ENCODE assay signal across 10 mouse cellular contexts in the genomic region with DNA sequence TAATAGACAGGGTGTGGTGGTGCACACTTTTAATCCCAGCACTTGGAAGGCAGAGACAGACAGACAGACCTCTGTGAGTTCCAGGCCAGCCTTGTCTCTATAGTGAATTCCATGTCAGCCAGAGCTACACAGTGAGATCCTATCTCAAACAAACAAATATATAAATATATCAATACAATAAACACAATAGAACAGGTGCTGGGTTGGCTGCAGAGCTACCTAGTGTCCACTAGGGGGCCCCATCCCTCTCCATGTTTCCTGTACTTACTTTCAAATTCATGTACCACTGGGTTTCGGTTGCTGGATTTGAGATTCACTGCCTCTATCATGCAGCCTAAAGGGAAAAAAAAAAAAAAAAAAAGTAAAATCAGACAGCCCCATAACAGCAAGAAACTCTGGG. TPM values are rescaled to one million over a fixed set of nuclear protein-coding genes. Genes with fewer than 3 reads are reported as not detected.
DNase-seq lines count a peak whose midpoint lies in the region; ATAC-seq and TF ChIP-seq lines count a peak whose summit lies in the region.
"Had no signal": no experiment of that assay in that cellular context is flagged by ENCODE, and none has a peak within 500 bp of the region (broad histone marks: within the 10 kb centered on the region; RNA-seq: fewer than 3 reads in every experiment).

No protein-coding gene starts in this region.

- peak; percentile 67 for TF ChIP-seq CTCF in kidney, adult 2 months (conservative IDR thresholded peaks at IDR 0.05; ENCODE audit: insufficient read depth, insufficient read length, low read depth, low read length)
- TF ChIP-seq CTCF in forebrain, postnatal 0 days (IDR thresholded peaks at IDR 0.05; ENCODE audit: low read depth) = peak; percentile 82

- DNase-seq in kidney, adult 2 months = peak; percentile 54
- peak; percentile 36 for DNase-seq in ES-E14 (ENCODE audit: low read depth, low spot score)
- DNase-seq in c-Kit-positive CD71-negative TER-119-negative erythroid progenitor cells, embryonic 14.5 days (ENCODE audit: low read depth) = peak; percentile 22
- DNase-seq in forebrain, postnatal 0 days = peak; percentile 77
- DNase-seq in layer of hippocampus, postnatal 10 days (ENCODE audit: low spot score in 2 of 2) = peak; percentile 61 to 75
- peak; percentile 5 to 9 for DNase-seq in natural killer cell, adult 2 months (ENCODE audit: low spot score in 2 of 2)

- 36% methylated on average over 1 of the region's 1 CpGs for WGBS in kidney, adult 2 months
- WGBS in kidney, embryonic 15.5 days = 39% methylated on average over 1 of the region's 1 CpGs
- 9% methylated on average over 1 of the region's 1 CpGs for WGBS in forebrain, postnatal 0 days

- H3K4me3 ChIP-seq in kidney, adult 2 months (ENCODE audit: insufficient read depth, low read depth, low read length) = no peak overlapping the region
- no peak overlapping the region for H3K4me3 ChIP-seq in kidney, embryonic 15.5 days (replicated peaks)
- no peak overlapping the region for H3K4me3 ChIP-seq in ES-E14 (ENCODE audit: insufficient read depth in 1 of 2, low read depth in 1 of 2, low read length in 2 of 2, poor library complexity in 1 of 2, severe bottlenecking in 1 of 2)
- no peak overlapping the region for H3K4me3 ChIP-seq in forebrain, postnatal 0 days (ENCODE audit: low read depth, low read length)
- H3K4me3 ChIP-seq: erythroblast, embryonic 14.5 days; lung, embryonic 15.5 days had no signal

- H3K9me3 ChIP-seq in kidney, embryonic 15.5 days (replicated peaks) = no peaks in the 10 kb centered on the region
- no peaks in the 10 kb centered on the region for H3K9me3 ChIP-seq in ES-E14 (ENCODE audit: control insufficient read depth, insufficient read depth, low read depth, low read length)
- no peaks in the 10 kb centered on the region for H3K9me3 ChIP-seq in forebrain, postnatal 0 days (ENCODE audit: low read length)
- H3K9me3 ChIP-seq: lung, embryonic 15.5 days had no signal

- H3K27me3 ChIP-seq in kidney, adult 2 months (replicated peaks; ENCODE audit: control insufficient read depth, insufficient read depth, low read length) = no peaks in the 10 kb centered on the region
- H3K27me3 ChIP-seq in kidney, embryonic 15.5 days = no peaks in the 10 kb centered on the region
- no peaks in the 10 kb centered on the region for H3K27me3 ChIP-seq in forebrain, postnatal 0 days (ENCODE audit: insufficient read depth, low read length)
- H3K27me3 ChIP-seq: lung, embryonic 15.5 days had no signal

- in situ Hi-C loops in ES-E14 (cut with MboI; ENCODE audit: low sequenced_read_pairs in 2 of 2, unreplicated experiment in 2 of 2) = no loop called here

- no peak overlapping the region for H3K4me2 ChIP-seq in kidney, embryonic 15.5 days
- no peak overlapping the region for H3K4me2 ChIP-seq in forebrain, postnatal 0 days (ENCODE audit: low read depth)
- H3K4me2 ChIP-seq: lung, embryonic 15.5 days had no signal

- no peak for TF ChIP-seq POLR2A in kidney, adult 2 months (IDR thresholded peaks at IDR 0.05; ENCODE audit: low read depth, low read length)

- no peak for ATAC-seq in kidney, embryonic 15.5 days (replicated peaks; ENCODE audit: low FRiP score)
- ATAC-seq in forebrain, postnatal 0 days = peak; percentile 59
- ATAC-seq in erythroid progenitor cell, adult 5-6 weeks (replicated peaks; ENCODE audit: low FRiP score, poor library complexity, severe bottlenecking) = no peak

- no peaks in the 10 kb centered on the region for H3K4me1 ChIP-seq in kidney, adult 2 months (ENCODE audit: control insufficient read depth, insufficient read depth, low read length)
- H3K4me1 ChIP-seq in kidney, embryonic 15.5 days = 0 out of 2 replicates have a peak, but pooled peaks cover 12% of the 10 kb centered on the region
- H3K4me1 ChIP-seq in ES-E14 (ENCODE audit: control insufficient read depth in 2 of 2, insufficient read depth in 2 of 2, low read length in 2 of 2, poor library complexity in 1 of 2) = peaks cover 0 to 4% of the 10 kb centered on the region in 2 experiments; a peak in 1 of 4 replicates
- 0 out of 2 replicates have a peak, but pooled peaks cover 10% of the 10 kb centered on the region for H3K4me1 ChIP-seq in forebrain, postnatal 0 days (ENCODE audit: insufficient read depth)

- H3K36me3 ChIP-seq in kidney, adult 2 months (ENCODE audit: control insufficient read depth, insufficient read depth, low read length) = no peaks in the 10 kb centered on the region
- peaks cover 32% of the 10 kb centered on the region for H3K36me3 ChIP-seq in kidney, embryonic 15.5 days
- peaks cover 3% of the 10 kb centered on the region; the same call in 1 of the 2 replicates for H3K36me3 ChIP-seq in ES-E14 (ENCODE audit: control insufficient read depth, insufficient read depth, low read length, poor library complexity, severe bottlenecking)
- peaks cover 26% of the 10 kb centered on the region for H3K36me3 ChIP-seq in forebrain, postnatal 0 days (ENCODE audit: insufficient read depth)

- H3K9ac ChIP-seq in kidney, embryonic 15.5 days = no peak overlapping the region
- H3K9ac ChIP-seq in ES-E14 (ENCODE audit: insufficient read depth, low read depth, low read length, poor library complexity, severe bottlenecking) = no peak overlapping the region
- no peak overlapping the region for H3K9ac ChIP-seq in forebrain, postnatal 0 days
- H3K9ac ChIP-seq: lung, embryonic 15.5 days had no signal

- no peak overlapping the region for H3K27ac ChIP-seq in kidney, adult 2 months (ENCODE audit: insufficient read depth, low read depth, low read length)
- no peak overlapping the region for H3K27ac ChIP-seq in kidney, embryonic 15.5 days
- no peak overlapping the region for H3K27ac ChIP-seq in ES-E14 (ENCODE audit: insufficient read depth, low read depth, low read length, poor library complexity, severe bottlenecking)
- H3K27ac ChIP-seq in forebrain, postnatal 0 days (ENCODE audit: low read depth, low read length) = no peak overlapping the region
- H3K27ac ChIP-seq: lung, embryonic 15.5 days had no signal

TF ChIP-seq in ES-E14, 5 proteins besides CTCF, POLR2A, EP300 and RAD21:
- TF ChIP-seq ZNF384 (IDR thresholded peaks at IDR 0.05; ENCODE audit: low read depth, low read length) = no peak

RNA-seq across cellular contexts. Expression of gene Jam3, which starts 49.1 kb away (rescaled TPM):
- 35.5 and 37.1 TPM in 2 replicates for polyA plus RNA-seq in kidney, adult 2 months (2012; rRNA removed)
- 82.3 and 83.1 TPM in 2 replicates for polyA plus RNA-seq in kidney, embryonic 15.5 days (2015; fragmentation: Nextera tagmentation; extraction: Ambion mirVana)
- total RNA-seq in ES-E14 (2012; rRNA removed) = 29.7 and 30.8 TPM in 2 replicates
- total RNA-seq in forebrain, postnatal 0 days (2014; rRNA removed) = 37.1 and 44.0 TPM in 2 replicates
- 20.6 and 27.7 TPM in 2 replicates for polyA plus RNA-seq in forebrain, postnatal 0 days (2015; fragmentation: Nextera tagmentation; extraction: Ambion mirVana)
- total RNA-seq in layer of hippocampus, postnatal 10 days (2021) = 10 to 100 TPM; 24.3 to 26.5 TPM
- not detected in 2 replicates for total RNA-seq in erythroid progenitor cell, adult 5-6 weeks (2015; ENCODE audit: low replicate concordance)
- 1.2 TPM in 1 of 2 replicates, not detected in the other for total RNA-seq in erythroid progenitor cell, adult 5-6 weeks (2017; ENCODE audit: low replicate concordance)

Comparison
In these comparisons a context has a peak if more than half of its experiments do, and no peak if none do; other contexts are left out.
1. DNase-seq: peak in every context shown above with its lines; median percentile 77 in forebrain, postnatal 0 days; 68 in layer of hippocampus, postnatal 10 days; 54 in kidney, adult 2 months; 36 in ES-E14; 22 in c-Kit-positive CD71-negative TER-119-negative erythroid progenitor cells, embryonic 14.5 days; 7 in natural killer cell, adult 2 months.
2. RNA of gene Jam3, which starts 49.1 kb away (total RNA-seq): 37.1 to 44.0 TPM in forebrain, postnatal 0 days, 29.7 to 30.8 TPM in ES-E14 and 24.3 to 26.5 TPM in layer of hippocampus, postnatal 10 days; 1.2 TPM in erythroid progenitor cell, adult 5-6 weeks; every median in the first group is over 10 times any median in the second.